In the genomic region with DNA sequence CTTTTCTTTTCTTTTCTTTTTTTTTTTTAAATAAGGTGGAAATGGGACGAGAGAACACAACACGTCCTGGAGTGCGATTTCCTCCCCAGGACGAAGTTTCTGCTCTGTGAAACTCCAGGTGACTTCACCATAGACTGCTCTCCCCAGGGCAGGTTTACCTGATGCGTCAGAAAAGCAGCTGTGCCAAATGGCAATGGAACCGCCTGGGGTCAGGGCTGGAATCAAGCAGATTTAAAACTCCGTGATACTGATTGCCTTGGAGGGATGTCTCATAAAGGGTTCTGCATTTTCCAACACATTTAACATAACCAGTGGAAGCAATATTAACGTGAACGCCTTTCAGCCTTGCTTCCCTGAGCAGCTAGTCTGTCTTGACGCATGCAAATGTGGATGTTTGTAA, we compare ENCODE assay signal across 7 mouse cellular contexts.
DNase-seq lines count a peak whose midpoint lies in the region; ATAC-seq and TF ChIP-seq lines count a peak whose summit lies in the region.

No protein-coding gene starts in this region.

- DNase-seq in adrenal gland, postnatal 25 days = peak; percentile 13
- peak; percentile 24 for DNase-seq in liver, postnatal 0 days
- DNase-seq in cerebellum, adult 8-10 months = no peak
- DNase-seq in right cerebral cortex, postnatal 10 days (ENCODE audit: low spot score in 2 of 2) = no peak

- H3K4me3 ChIP-seq in ES-Bruce4 (ENCODE audit: low read depth, low read length) = peak overlapping the region; percentile 45; the same call in 1 of the 2 replicates
- peak overlapping the region; percentile 73 for H3K4me3 ChIP-seq in intestine, embryonic 15.5 days (replicated peaks)
- H3K4me3 ChIP-seq in liver, postnatal 0 days (ENCODE audit: low read depth, low read length) = peak overlapping the region; percentile 53

- peak overlapping the region; percentile 57 for H3K9ac ChIP-seq in ES-Bruce4 (ENCODE audit: low read depth, poor library complexity, severe bottlenecking)
- H3K9ac ChIP-seq in intestine, embryonic 15.5 days = no peak overlapping the region; the same call in none of the 2 replicates
- H3K9ac ChIP-seq in liver, postnatal 0 days (replicated peaks) = peak overlapping the region; percentile 73

- no peak for ATAC-seq in intestine, embryonic 15.5 days
- no peak for ATAC-seq in liver, postnatal 0 days
- ATAC-seq in granulocyte monocyte progenitor cell, adult 5-6 weeks (replicated peaks; ENCODE audit: poor library complexity, severe bottlenecking) = no peak

- H3K27ac ChIP-seq in ES-Bruce4 (ENCODE audit: insufficient read depth, low read length) = no peak overlapping the region
- H3K27ac ChIP-seq in intestine, embryonic 15.5 days = peak overlapping the region; percentile 88; the same call in 1 of the 2 replicates
- H3K27ac ChIP-seq in liver, postnatal 0 days (ENCODE audit: low read depth) = no peak overlapping the region

- no peaks in the 10 kb centered on the region for H3K36me3 ChIP-seq in ES-Bruce4 (ENCODE audit: control insufficient read depth, insufficient read depth, low read length, poor library complexity, severe bottlenecking)
- H3K36me3 ChIP-seq in intestine, embryonic 15.5 days = no peaks in the 10 kb centered on the region
- no peaks in the 10 kb centered on the region for H3K36me3 ChIP-seq in liver, postnatal 0 days (replicated peaks; ENCODE audit: insufficient read depth, low read length)

- TF ChIP-seq CTCF in ES-Bruce4 (IDR thresholded peaks at IDR 0.05; ENCODE audit: low read depth, low read length) = no peak
- TF ChIP-seq CTCF in liver, postnatal 0 days (IDR thresholded peaks at IDR 0.05; ENCODE audit: low read depth) = no peak

- peak overlapping the region; percentile 91 for H3K4me2 ChIP-seq in intestine, embryonic 15.5 days (replicated peaks)
- peak overlapping the region; percentile 73 for H3K4me2 ChIP-seq in liver, postnatal 0 days (ENCODE audit: low read depth, low read length)

- WGBS in intestine, embryonic 15.5 days = 17% methylated on average over 10 of the region's 10 CpGs
- 22% methylated on average over 10 of the region's 10 CpGs for WGBS in liver, postnatal 0 days (ENCODE audit: insufficient replicate concordance)

- H3K27me3 ChIP-seq in ES-Bruce4 (ENCODE audit: control insufficient read depth, insufficient read depth, low read length, poor library complexity, severe bottlenecking) = peaks cover 2% of the 10 kb centered on the region; the same call in 1 of the 2 replicates
- no peaks in the 10 kb centered on the region for H3K27me3 ChIP-seq in intestine, embryonic 15.5 days (replicated peaks)
- peaks cover 4% of the 10 kb centered on the region; the same call in 1 of the 2 replicates for H3K27me3 ChIP-seq in liver, postnatal 0 days (ENCODE audit: insufficient read depth, low read length)

- no peaks in the 10 kb centered on the region for H3K9me3 ChIP-seq in ES-Bruce4 (replicated peaks; ENCODE audit: control insufficient read depth, insufficient read depth, low read length, poor library complexity, severe bottlenecking)
- no peaks in the 10 kb centered on the region for H3K9me3 ChIP-seq in intestine, embryonic 15.5 days
- H3K9me3 ChIP-seq in liver, postnatal 0 days (ENCODE audit: low read length) = no peaks in the 10 kb centered on the region

- no peak for TF ChIP-seq POLR2A in ES-Bruce4 (IDR thresholded peaks at IDR 0.05; ENCODE audit: insufficient read depth, low read length)

- no peaks in the 10 kb centered on the region for H3K4me1 ChIP-seq in ES-Bruce4 (ENCODE audit: control insufficient read depth, insufficient read depth, low read length)
- H3K4me1 ChIP-seq in intestine, embryonic 15.5 days (replicated peaks) = peaks cover 5% of the 10 kb centered on the region; the same call in 1 of the 2 replicates
- H3K4me1 ChIP-seq in liver, postnatal 0 days (ENCODE audit: insufficient read depth) = no peaks in the 10 kb centered on the region; the same call in 1 of the 2 replicates

- no peak for TF ChIP-seq EP300 in ES-Bruce4 (IDR thresholded peaks at IDR 0.05; ENCODE audit: insufficient read depth, low read depth, low read length)
- no peak for TF ChIP-seq EP300 in liver, postnatal 0 days (IDR thresholded peaks at IDR 0.05; ENCODE audit: low read depth)

Comparison
In these comparisons a context has a peak if more than half of its experiments do, and no peak if none do; other contexts are left out.
1. DNase-seq: peak in adrenal gland, postnatal 25 days (single experiment) and liver, postnatal 0 days (single experiment); none in cerebellum, adult 8-10 months (single experiment) and right cerebral cortex, postnatal 10 days (0 of 2).
2. Peak in every context shown above with its lines, with median percentiles within 50 percentile points of each other: H3K4me3 ChIP-seq.